Mouse (Mus musculus): Measurements from ENCODE around the gene Kyat1. TPM values are rescaled to one million over a fixed set of nuclear protein-coding genes. Genes with fewer than 3 reads are reported as not detected.
A peak's percentile ranks its signal among the peaks of the same experiment; 100 is the strongest.
"Not testable (repeated sequence)": the region's sequence is repeated elsewhere in the genome, so short reads cannot be mapped to it uniquely, and the experiment has no call there.

Gene Kyat1
- total and polyA plus RNA-seq, 2 experiments from 2014 or later: 16.4 to 26.4 TPM

- H3K4me2 ChIP-seq (ENCODE audit: low read depth, low read length, poor library complexity, severe bottlenecking): no peak overlapping the region
- no peaks in the 10 kb centered on the region for H3K9me3 ChIP-seq (ENCODE audit: low read length)
- TF ChIP-seq CTCF (IDR thresholded peaks at IDR 0.05): peak; percentile 87
- no peak overlapping the region for H3K4me3 ChIP-seq (ENCODE audit: low read depth, low read length)
- H3K27ac ChIP-seq (ENCODE audit: low read depth, low read length): no peak overlapping the region
- no peaks in the 10 kb centered on the region for H3K36me3 ChIP-seq (ENCODE audit: insufficient read depth, low read length)
- no peaks in the 10 kb centered on the region for H3K27me3 ChIP-seq (ENCODE audit: insufficient read depth, low read length)
- no peaks in the 10 kb centered on the region for H3K4me1 ChIP-seq (ENCODE audit: insufficient read depth, low read length)
- H3K9ac ChIP-seq (replicated peaks; ENCODE audit: low read length, poor library complexity, severe bottlenecking): no peak overlapping the region
- peak; percentile 76 for DNase-seq (ENCODE audit: low spot score)
- no peak for ATAC-seq (ENCODE audit: low FRiP score)
Observed at GRCm38 (mm10) chr2:30161809-30162208, 43.8 kb downstream of the Kyat1 start.

GRCm38 (mm10) chr2:30159871-30160270, 45.8 kb downstream of the Kyat1 start:
- H3K27ac ChIP-seq (ENCODE audit: low read depth, low read length); H3K4me1 ChIP-seq (ENCODE audit: insufficient read depth, low read length); H3K9ac ChIP-seq (replicated peaks; ENCODE audit: low read length, poor library complexity, severe bottlenecking); H3K27me3 ChIP-seq (ENCODE audit: insufficient read depth, low read length); H3K9me3 ChIP-seq (ENCODE audit: low read length); H3K4me2 ChIP-seq (ENCODE audit: low read depth, low read length, poor library complexity, severe bottlenecking); ATAC-seq (ENCODE audit: low FRiP score); DNase-seq (ENCODE audit: low spot score); H3K36me3 ChIP-seq (ENCODE audit: insufficient read depth, low read length); H3K4me3 ChIP-seq (ENCODE audit: low read depth, low read length): not testable (repeated sequence)
- WGBS: 79% methylated on average over 7 of the region's 10 CpGs

- ATAC-seq (ENCODE audit: low FRiP score): no peak
- TF ChIP-seq CTCF (IDR thresholded peaks at IDR 0.05): no peak
- no peak overlapping the region for H3K27ac ChIP-seq (ENCODE audit: low read depth, low read length)
- H3K9me3 ChIP-seq (ENCODE audit: low read length): no peaks in the 10 kb centered on the region
- no peak overlapping the region for H3K4me3 ChIP-seq (ENCODE audit: low read depth, low read length)
- H3K4me2 ChIP-seq (ENCODE audit: low read depth, low read length, poor library complexity, severe bottlenecking): no peak overlapping the region
- H3K4me1 ChIP-seq (ENCODE audit: insufficient read depth, low read length): no peaks in the 10 kb centered on the region
- H3K9ac ChIP-seq (replicated peaks; ENCODE audit: low read length, poor library complexity, severe bottlenecking): no peak overlapping the region
- 66% methylated on average over 8 of the region's 8 CpGs for WGBS
- DNase-seq (ENCODE audit: low spot score): no peak
- peaks cover 31% of the 10 kb centered on the region for H3K36me3 ChIP-seq (ENCODE audit: insufficient read depth, low read length)
- H3K27me3 ChIP-seq (ENCODE audit: insufficient read depth, low read length): no peaks in the 10 kb centered on the region
Observed at GRCm38 (mm10) chr2:30152616-30153015, 53.0 kb downstream of the Kyat1 start.

GRCm38 (mm10) chr2:30151840-30152239, 53.8 kb downstream of the Kyat1 start:
- Histone ChIP-seq H3K9me3 (ENCODE audit: low read length) (no peaks in the 10 kb centered on the region), H3K9ac (replicated peaks; ENCODE audit: low read length, poor library complexity, severe bottlenecking) (no peak overlapping the region), H3K27ac (ENCODE audit: low read depth, low read length) (no peak overlapping the region), H3K36me3 (ENCODE audit: insufficient read depth, low read length) (peaks cover 39% of the 10 kb centered on the region), H3K27me3 (ENCODE audit: insufficient read depth, low read length) (no peaks in the 10 kb centered on the region), H3K4me1 (ENCODE audit: insufficient read depth, low read length) (no peaks in the 10 kb centered on the region), H3K4me3 (ENCODE audit: low read depth, low read length) (no peak overlapping the region), H3K4me2 (ENCODE audit: low read depth, low read length, poor library complexity, severe bottlenecking) (no peak overlapping the region)
- 84% methylated on average over 11 of the region's 11 CpGs for WGBS
- TF ChIP-seq CTCF (IDR thresholded peaks at IDR 0.05): no peak
- DNase-seq (ENCODE audit: low spot score) (no peak), ATAC-seq (ENCODE audit: low FRiP score) (no peak)

- Histone ChIP-seq H3K4me1 (ENCODE audit: insufficient read depth, low read length) (no peaks in the 10 kb centered on the region), H3K4me3 (ENCODE audit: low read depth, low read length) (no peak overlapping the region), H3K9ac (replicated peaks; ENCODE audit: low read length, poor library complexity, severe bottlenecking) (no peak overlapping the region), H3K4me2 (ENCODE audit: low read depth, low read length, poor library complexity, severe bottlenecking) (no peak overlapping the region), H3K36me3 (ENCODE audit: insufficient read depth, low read length) (peaks cover 69% of the 10 kb centered on the region), H3K27me3 (ENCODE audit: insufficient read depth, low read length) (no peaks in the 10 kb centered on the region), H3K9me3 (ENCODE audit: low read length) (no peaks in the 10 kb centered on the region), H3K27ac (ENCODE audit: low read depth, low read length) (no peak overlapping the region)
- no peak for TF ChIP-seq CTCF (IDR thresholded peaks at IDR 0.05)
- 94% methylated on average over 4 of the region's 4 CpGs for WGBS
- no peak for ATAC-seq (ENCODE audit: low FRiP score)
- DNase-seq (ENCODE audit: low spot score): no peak
Observed at GRCm38 (mm10) chr2:30147466-30147865, 58.2 kb downstream of the Kyat1 start.

GRCm38 (mm10) chr2:30144436-30144835, 61.2 kb downstream of the Kyat1 start:
- WGBS: 95% methylated on average over 4 of the region's 4 CpGs
- no peak overlapping the region for H3K9ac ChIP-seq (replicated peaks; ENCODE audit: low read length, poor library complexity, severe bottlenecking)
- DNase-seq (ENCODE audit: low spot score) (no peak), ATAC-seq (ENCODE audit: low FRiP score) (no peak)
- no peaks in the 10 kb centered on the region for H3K9me3 ChIP-seq (ENCODE audit: low read length)
- TF ChIP-seq CTCF (IDR thresholded peaks at IDR 0.05): no peak
- H3K4me2 ChIP-seq (ENCODE audit: low read depth, low read length, poor library complexity, severe bottlenecking): no peak overlapping the region
- peaks cover 77% of the 10 kb centered on the region for H3K36me3 ChIP-seq (ENCODE audit: insufficient read depth, low read length)
- H3K4me3 ChIP-seq (ENCODE audit: low read depth, low read length): no peak overlapping the region
- H3K4me1 ChIP-seq (ENCODE audit: insufficient read depth, low read length): no peaks in the 10 kb centered on the region
- no peak overlapping the region for H3K27ac ChIP-seq (ENCODE audit: low read depth, low read length)
- no peaks in the 10 kb centered on the region for H3K27me3 ChIP-seq (ENCODE audit: insufficient read depth, low read length)

GRCm38 (mm10) chr2:30140021-30140420, 65.6 kb downstream of the Kyat1 start:
- not testable (repeated sequence) for H3K27ac ChIP-seq (ENCODE audit: low read depth, low read length); H3K9me3 ChIP-seq (ENCODE audit: low read length); ATAC-seq (ENCODE audit: low FRiP score); H3K4me3 ChIP-seq (ENCODE audit: low read depth, low read length); DNase-seq (ENCODE audit: low spot score); H3K4me2 ChIP-seq (ENCODE audit: low read depth, low read length, poor library complexity, severe bottlenecking); H3K9ac ChIP-seq (replicated peaks; ENCODE audit: low read length, poor library complexity, severe bottlenecking); H3K4me1 ChIP-seq (ENCODE audit: insufficient read depth, low read length); H3K27me3 ChIP-seq (ENCODE audit: insufficient read depth, low read length)
- peaks cover 46% of the 10 kb centered on the region for H3K36me3 ChIP-seq (ENCODE audit: insufficient read depth, low read length)
- 82% methylated on average over 4 of the region's 4 CpGs for WGBS
